ENCODE assay signal across 21 mouse cellular contexts in the genomic region with DNA sequence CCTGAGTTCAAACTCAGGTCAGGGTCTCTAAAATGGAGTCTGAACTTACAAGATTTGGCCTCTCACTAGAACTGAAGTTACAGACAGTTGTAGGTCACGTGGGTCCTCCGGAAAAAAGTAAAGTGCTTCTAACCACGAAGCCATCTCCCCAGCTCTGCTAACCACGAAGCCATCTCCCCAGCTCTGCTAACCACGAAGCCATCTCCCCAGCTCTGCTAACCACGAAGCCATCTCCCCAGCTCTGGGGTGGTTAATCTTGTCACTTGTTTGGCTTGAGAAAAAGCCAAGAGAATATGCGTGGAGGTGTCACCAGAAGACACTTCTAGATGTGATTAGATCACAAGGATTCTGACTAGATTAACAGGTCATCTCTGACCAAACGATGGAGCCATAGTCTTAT. TPM values are rescaled to one million over a fixed set of nuclear protein-coding genes. Genes with fewer than 3 reads are reported as not detected.
A peak's percentile ranks its signal among the peaks of the same experiment; 100 is the strongest.
DNase-seq lines count a peak whose midpoint lies in the region; ATAC-seq and TF ChIP-seq lines count a peak whose summit lies in the region.
"Had no signal": no experiment of that assay in that cellular context is flagged by ENCODE, and none has a peak within 500 bp of the region (broad histone marks: within the 10 kb centered on the region; RNA-seq: fewer than 3 reads in every experiment).

No protein-coding gene starts in this region.

- DNase-seq in heart, adult 11 months: peak; percentile 88
- DNase-seq in heart, adult 2 months: no peak
- DNase-seq in thymus, postnatal 25 days: peak; percentile 66
- DNase-seq in left cerebral cortex, adult 9 months (ENCODE audit: low spot score in 2 of 2): no peak
- no peak for DNase-seq in liver, embryonic 11.5 days (ENCODE audit: low spot score)
- DNase-seq in MN1 (ENCODE audit: low spot score): no peak
- DNase-seq: adrenal gland, adult 8-10 months; cerebellum, adult 8-10 months; gastrocnemius, postnatal 36 days; kidney, adult 2 months; liver had no signal

- no peak overlapping the region for H3K27ac ChIP-seq in heart, adult 2 months
- H3K27ac ChIP-seq in liver, embryonic 11.5 days (ENCODE audit: low read depth, low read length): no peak overlapping the region
- H3K27ac ChIP-seq: hindbrain, embryonic 14.5 days; lung, embryonic 15.5 days; midbrain, embryonic 10.5 days had no signal

- no peaks in the 10 kb centered on the region for H3K36me3 ChIP-seq in heart, adult 2 months (ENCODE audit: control insufficient read depth, insufficient read depth, low read length)
- peaks cover 29% of the 10 kb centered on the region for H3K36me3 ChIP-seq in myocyte (ENCODE audit: control insufficient read depth, insufficient read depth)
- H3K36me3 ChIP-seq in liver, embryonic 11.5 days (ENCODE audit: control insufficient read depth, insufficient read depth, low read length): peaks cover 8% of the 10 kb centered on the region; the same call in 1 of the 2 replicates

- H3K79me2 ChIP-seq in heart, adult 2 months (replicated peaks; ENCODE audit: control insufficient read depth, insufficient read depth, low read length): no peaks in the 10 kb centered on the region
- no peaks in the 10 kb centered on the region for H3K79me2 ChIP-seq in myocyte (ENCODE audit: control insufficient read depth, insufficient read depth)

- H3K27me3 ChIP-seq in heart, adult 2 months (ENCODE audit: control insufficient read depth, insufficient read depth, low read length): no peaks in the 10 kb centered on the region
- no peaks in the 10 kb centered on the region for H3K27me3 ChIP-seq in myocyte (ENCODE audit: control insufficient read depth, insufficient read depth, insufficient read length)
- no peaks in the 10 kb centered on the region for H3K27me3 ChIP-seq in liver, embryonic 11.5 days (replicated peaks; ENCODE audit: control insufficient read depth, insufficient read depth, low read length)
- H3K27me3 ChIP-seq: lung, embryonic 15.5 days had no signal

- peak; percentile 70 for ATAC-seq in activated CD4-positive, CD25-positive, alpha-beta regulatory T cell, adult 4 months
- ATAC-seq in liver, embryonic 11.5 days (replicated peaks; ENCODE audit: low FRiP score): no peak

- TF ChIP-seq CTCF in heart, adult 2 months (IDR thresholded peaks at IDR 0.05): no peak

- H3K4me1 ChIP-seq in heart, adult 2 months (ENCODE audit: control insufficient read depth, insufficient read depth, low read length): peaks cover 13% of the 10 kb centered on the region
- peaks cover 6% of the 10 kb centered on the region; the same call in 1 of the 2 replicates for H3K4me1 ChIP-seq in liver, embryonic 11.5 days (replicated peaks; ENCODE audit: control insufficient read depth, insufficient read depth, low read length)

- H3K4me2 ChIP-seq in myocyte (ENCODE audit: low read depth): peak overlapping the region; percentile 87
- H3K4me2 ChIP-seq in liver, embryonic 11.5 days: no peak overlapping the region
- H3K4me2 ChIP-seq: hindbrain, embryonic 14.5 days; lung, embryonic 15.5 days had no signal

- no peaks in the 10 kb centered on the region for H3K9me3 ChIP-seq in liver, embryonic 11.5 days (ENCODE audit: control insufficient read depth, low read length)
- H3K9me3 ChIP-seq: lung, embryonic 15.5 days; midbrain, embryonic 10.5 days had no signal

- TF ChIP-seq POLR2A in heart, adult 2 months (IDR thresholded peaks at IDR 0.05; ENCODE audit: insufficient read depth, low read depth, low read length): no peak
- no peak for TF ChIP-seq POLR2A in myocyte (IDR thresholded peaks at IDR 0.05; ENCODE audit: insufficient read length, low read depth)

- no peak for TF ChIP-seq EP300 in heart, adult 2 months (IDR thresholded peaks at IDR 0.05; ENCODE audit: insufficient read depth, low read depth, low read length)

- intact Hi-C loops in heart, adult 2 months (cut with DNase I): loop anchor here (2.0 kb wide), 1 partner anchor 21 kb away; the partner anchor contains the start of gene Kansl2

- WGBS in heart, adult 2 months: 79% methylated on average over 8 of the region's 8 CpGs
- WGBS in liver, embryonic 11.5 days: 45% methylated on average over 8 of the region's 8 CpGs

- H3ac ChIP-seq in myocyte (ENCODE audit: control insufficient read depth, insufficient read length): no peak overlapping the region

- no peak overlapping the region for H3K4me3 ChIP-seq in heart, adult 2 months
- no peak overlapping the region for H3K4me3 ChIP-seq in myocyte
- no peak overlapping the region for H3K4me3 ChIP-seq in liver, embryonic 11.5 days (ENCODE audit: low read depth, low read length)
- H3K4me3 ChIP-seq: lung, embryonic 15.5 days; midbrain, embryonic 10.5 days had no signal

- no peak overlapping the region for H3K9ac ChIP-seq in heart, adult 2 months (ENCODE audit: low read depth, low read length)
- H3K9ac ChIP-seq in liver, embryonic 11.5 days (ENCODE audit: low read depth, low read length): no peak overlapping the region
- H3K9ac ChIP-seq: hindbrain, embryonic 14.5 days; lung, embryonic 15.5 days had no signal

TF ChIP-seq in myocyte, 11 proteins besides CTCF, POLR2A, EP300 and RAD21:
- TF ChIP-seq USF1 (IDR thresholded peaks at IDR 0.05; ENCODE audit: low read depth) (peak; percentile 87), TCF3 (IDR thresholded peaks at IDR 0.05; ENCODE audit: insufficient read length, low read depth) (no peak)

RNA-seq across cellular contexts. Expression of gene Kansl2, which starts 19.9 kb away (rescaled TPM):
- total RNA-seq in heart, adult 2 months (2021): 10 to 100 TPM; 74.5 to 86.0 TPM
- polyA plus RNA-seq in heart, adult 2 months (2012; rRNA removed): 37.0 and 50.2 TPM in 2 replicates
- 10 to 100 TPM; 29.0 to 35.9 TPM for polyA plus RNA-seq in activated CD4-positive, CD25-positive, alpha-beta regulatory T cell, adult 4 months (2017; shearing (Covaris generic))
- polyA plus RNA-seq in myocyte (2012; fragmentation: generic; extraction: Trizol): 109 TPM
- 92.6 and 94.2 TPM in 2 replicates for polyA plus RNA-seq in liver, embryonic 11.5 days (2014; fragmentation: Nextera tagmentation; extraction: Ambion mirVana)

RNA-seq across cellular contexts. Expression of gene Olfr279, which starts 21.9 kb away (rescaled TPM):
- total RNA-seq in heart, adult 2 months (2021): not detected
- polyA plus RNA-seq in heart, adult 2 months (2012; rRNA removed): not detected in 2 replicates
- polyA plus RNA-seq in activated CD4-positive, CD25-positive, alpha-beta regulatory T cell, adult 4 months (2017; shearing (Covaris generic)): not detected
- not detected for polyA plus RNA-seq in myocyte (2012; fragmentation: generic; extraction: Trizol)
- polyA plus RNA-seq in liver, embryonic 11.5 days (2014; fragmentation: Nextera tagmentation; extraction: Ambion mirVana): not detected in 2 replicates
- total RNA-seq: adrenal gland, adult 8-10 months; gastrocnemius, postnatal 36 days; left cerebral cortex, adult 8-10 months had no signal
- polyA plus RNA-seq: heart, embryonic 16.5 days; hindbrain, embryonic 14.5 days; kidney, adult 2 months; large intestine, adult 2 months; lung, embryonic 15.5 days; midbrain, embryonic 10.5 days; neural tube, embryonic 11.5 days; small intestine, adult 2 months had no signal

RNA-seq across cellular contexts. Expression of gene Lalba, which starts 31.6 kb away (rescaled TPM):
- total RNA-seq in heart, adult 2 months (2021): not detected
- 0.45 TPM in 1 of 2 replicates, not detected in the other for polyA plus RNA-seq in heart, adult 2 months (2012; rRNA removed)
- polyA plus RNA-seq in activated CD4-positive, CD25-positive, alpha-beta regulatory T cell, adult 4 months (2017; shearing (Covaris generic)): not detected
- not detected for polyA plus RNA-seq in myocyte (2012; fragmentation: generic; extraction: Trizol)
- polyA plus RNA-seq in liver, embryonic 11.5 days (2014; fragmentation: Nextera tagmentation; extraction: Ambion mirVana): not detected in 2 replicates
- total RNA-seq: adrenal gland, adult 8-10 months; gastrocnemius, postnatal 36 days; left cerebral cortex, adult 8-10 months had no signal
- polyA plus RNA-seq: heart, embryonic 16.5 days; hindbrain, embryonic 14.5 days; kidney, adult 2 months; large intestine, adult 2 months; neural tube, embryonic 11.5 days; small intestine, adult 2 months had no signal

RNA-seq across cellular contexts. Expression of gene OR5BS1P, which starts 44.5 kb away (rescaled TPM):
- total RNA-seq in heart, adult 2 months (2021): not detected
- not detected in 2 replicates for polyA plus RNA-seq in heart, adult 2 months (2012; rRNA removed)
- under 1 TPM in 1 of 2 experiments, not detected in 1; 0.07 TPM for polyA plus RNA-seq in activated CD4-positive, CD25-positive, alpha-beta regulatory T cell, adult 4 months (2017; shearing (Covaris generic))
- not detected for polyA plus RNA-seq in myocyte (2012; fragmentation: generic; extraction: Trizol)
- not detected in 2 replicates for polyA plus RNA-seq in liver, embryonic 11.5 days (2014; fragmentation: Nextera tagmentation; extraction: Ambion mirVana)
- total RNA-seq: adrenal gland, adult 8-10 months; gastrocnemius, postnatal 36 days; left cerebral cortex, adult 8-10 months had no signal
- polyA plus RNA-seq: heart, embryonic 16.5 days; hindbrain, embryonic 14.5 days; kidney, adult 2 months; large intestine, adult 2 months; lung, embryonic 15.5 days; midbrain, embryonic 10.5 days; neural tube, embryonic 11.5 days; small intestine, adult 2 months had no signal

RNA-seq across cellular contexts. Expression of gene Ccnt1, which starts 56.6 kb away (rescaled TPM):
- total RNA-seq in heart, adult 2 months (2021): 10 to 100 TPM; 26.8 to 27.6 TPM
- 9.3 and 15.4 TPM in 2 replicates for polyA plus RNA-seq in heart, adult 2 months (2012; rRNA removed)
- 10 to 100 TPM; 71.1 to 73.1 TPM for polyA plus RNA-seq in activated CD4-positive, CD25-positive, alpha-beta regulatory T cell, adult 4 months (2017; shearing (Covaris generic))
- 12.6 TPM for polyA plus RNA-seq in myocyte (2012; fragmentation: generic; extraction: Trizol)
- 56.0 and 56.3 TPM in 2 replicates for polyA plus RNA-seq in liver, embryonic 11.5 days (2014; fragmentation: Nextera tagmentation; extraction: Ambion mirVana)

Comparison
In these comparisons a context has a peak if more than half of its experiments do, and no peak if none do; other contexts are left out.
1. DNase-seq: peak in heart, adult 11 months (single experiment) and thymus, postnatal 25 days (single experiment); none in heart, adult 2 months (0 of 2), left cerebral cortex, adult 9 months (0 of 2), liver, embryonic 11.5 days (single experiment) and MN1 (single experiment).